Mouse (Mus musculus) left cerebral cortex, postnatal 36 days (tissue): Measurements from ENCODE around the gene Prkag2. TPM values are rescaled to one million over a fixed set of nuclear protein-coding genes. Genes with fewer than 3 reads are reported as not detected.

ENCODE experiments used
- DNase-seq, 2 experiments: peaks; one replicate each; pipeline ENCODE4 v3.0.0; 2021 to 2022; ENCODE audit warnings: low spot score in 2 of 2, mixed read lengths in 1 of 2
- intact Hi-C: fragments of 180-260 bp; cut with DNase I; formaldehyde crosslinking; loops from one replicate; pipeline ENCODE4 v1.15.1; 2025
- total RNA-seq, 2 experiments: library from RNA; stranded (reverse); gene quantifications; 2 replicates each; pipeline ENCODE4 v1.2.3; 2021

The Prkag2 gene
- 100 to 1,000 TPM in 1 of 2 experiments, 10 to 100 TPM in 1; 90.6 to 123 TPM for total RNA-seq

- DNase-seq: peak in 1 of 2 experiments; percentile 68
- intact Hi-C loops: no loop called here
Measured at GRCm38 (mm10) chr5:25100516-25101125, at the start of gene Prkag2. Gene Prkag2, minus strand, starts transcription at chr5:25100642.

DNA sequence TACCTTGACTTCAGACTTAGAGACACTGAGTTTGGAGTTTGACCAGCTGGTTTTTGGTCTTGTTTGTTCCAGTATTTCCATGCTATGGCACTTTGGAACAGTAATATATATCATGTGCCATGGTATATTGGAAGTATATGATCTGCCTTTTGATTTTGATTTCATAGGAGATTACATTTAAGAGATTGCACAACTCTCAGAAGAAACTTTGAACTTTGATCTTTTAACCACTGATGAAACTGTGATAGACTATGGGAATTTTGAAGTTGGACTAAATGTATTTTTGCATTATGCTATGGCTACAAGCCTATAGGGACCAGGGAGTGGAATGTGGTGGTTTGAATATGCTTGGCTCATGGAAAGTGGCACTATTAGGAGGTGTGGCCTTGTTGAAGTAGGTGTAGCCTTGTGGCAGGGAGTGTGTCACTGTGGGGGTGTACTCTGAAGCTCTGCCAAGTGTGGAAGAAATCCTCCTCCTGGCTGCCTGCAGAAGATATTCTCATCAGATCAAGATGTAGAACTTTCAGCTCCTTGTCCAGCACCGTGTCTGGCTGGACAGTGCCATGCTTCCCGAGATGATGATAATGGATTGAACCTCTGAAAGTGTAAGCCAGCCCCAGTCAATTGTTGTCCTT, 49.0 kb upstream of the Prkag2 start:
- intact Hi-C loops: no loop called here

GRCm38 (mm10) chr5:25146705-25147104, 46.3 kb upstream of the Prkag2 start:
- intact Hi-C loops: no loop called here
- DNase-seq: no peak

More for the DNA sequence above, 49.0 kb upstream of the Prkag2 start:
- no peak for DNase-seq

DNA sequence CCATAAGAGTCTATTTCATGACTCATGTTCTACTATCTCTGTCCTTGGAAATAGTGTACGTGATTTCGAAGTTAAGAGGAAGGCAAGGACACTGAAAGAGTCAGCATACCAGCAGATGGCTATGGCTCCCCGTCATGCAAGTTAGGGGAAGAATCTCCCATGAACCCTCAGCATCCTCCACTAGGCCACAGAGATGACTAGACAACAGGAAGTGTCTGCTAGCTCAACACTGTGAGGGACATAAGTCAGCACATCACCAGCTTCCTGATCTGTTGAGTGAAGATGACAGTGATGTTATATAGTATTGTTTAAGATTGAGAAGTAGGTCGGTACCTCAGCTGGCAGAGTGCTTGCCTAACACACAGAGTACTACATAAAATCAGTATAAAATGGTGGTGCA, 27.4 kb upstream of the Prkag2 start:
- DNase-seq: no peak
- intact Hi-C loops: no loop called here

DNA sequence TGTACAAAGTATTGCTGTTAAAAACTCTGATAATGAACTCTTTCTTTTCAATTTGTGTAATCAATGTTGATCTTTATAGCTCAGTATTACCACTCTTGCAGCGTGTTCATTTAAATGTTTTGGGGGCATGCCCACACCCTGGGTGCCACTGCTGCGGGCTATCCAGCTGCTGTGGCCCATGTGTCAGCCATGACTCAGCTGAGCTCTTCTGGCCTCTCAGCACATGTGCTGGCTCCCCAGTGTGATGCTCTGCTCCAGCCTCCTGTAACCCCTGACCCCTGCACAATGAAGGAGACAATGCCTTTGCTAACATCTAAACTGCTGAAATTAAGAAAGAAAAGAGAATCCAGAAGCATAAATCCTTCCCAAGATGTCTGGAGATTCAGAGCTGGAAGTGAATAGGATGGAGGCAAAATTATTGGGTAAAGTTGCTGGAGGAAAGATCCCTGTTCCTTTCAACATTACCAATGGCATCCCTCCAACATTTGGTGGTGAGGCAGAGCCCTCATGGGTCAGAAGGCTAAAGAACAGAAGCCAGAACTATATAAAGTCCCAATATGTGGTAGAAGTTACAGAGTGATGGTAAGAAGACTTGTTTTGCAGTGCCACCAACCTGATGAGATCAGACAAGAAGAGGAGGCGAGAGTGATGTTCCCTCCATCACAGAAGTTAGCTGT, 25.6 kb upstream of the Prkag2 start:
- intact Hi-C loops: no loop called here
- no peak for DNase-seq

GRCm38 (mm10) chr5:25122534-25122933, 22.1 kb upstream of the Prkag2 start:
- intact Hi-C loops: no loop called here
- DNase-seq: no peak

DNA sequence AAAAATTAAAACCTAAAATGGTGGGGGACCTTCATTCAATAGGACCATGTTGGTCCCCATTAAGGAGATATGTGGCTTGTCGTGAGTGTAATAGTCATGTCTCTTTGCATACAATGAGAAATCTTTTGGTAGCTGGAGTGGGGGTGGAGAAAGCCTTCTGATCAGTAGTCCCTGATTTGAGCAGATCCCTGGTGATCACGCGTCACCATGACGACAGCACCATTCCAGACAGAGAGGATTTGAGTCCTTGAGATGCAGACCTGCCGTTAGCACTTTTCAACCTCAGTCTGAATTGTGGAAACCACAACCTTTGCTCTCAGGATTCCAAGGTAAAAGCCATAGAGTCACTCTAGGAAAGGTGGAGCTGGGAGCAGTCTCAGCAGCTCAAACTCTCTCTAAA, 18.7 kb upstream of the Prkag2 start:
- DNase-seq: no peak
- intact Hi-C loops: no loop called here

- DNase-seq: peak; percentile 86 to 92
- intact Hi-C loops: loop anchor here (1.0 kb wide), 1 partner anchor 31 kb away; no protein-coding TSS in a partner anchor
Measured at GRCm38 (mm10) chr5:25115997-25116396, 15.6 kb upstream of the Prkag2 start.

DNA sequence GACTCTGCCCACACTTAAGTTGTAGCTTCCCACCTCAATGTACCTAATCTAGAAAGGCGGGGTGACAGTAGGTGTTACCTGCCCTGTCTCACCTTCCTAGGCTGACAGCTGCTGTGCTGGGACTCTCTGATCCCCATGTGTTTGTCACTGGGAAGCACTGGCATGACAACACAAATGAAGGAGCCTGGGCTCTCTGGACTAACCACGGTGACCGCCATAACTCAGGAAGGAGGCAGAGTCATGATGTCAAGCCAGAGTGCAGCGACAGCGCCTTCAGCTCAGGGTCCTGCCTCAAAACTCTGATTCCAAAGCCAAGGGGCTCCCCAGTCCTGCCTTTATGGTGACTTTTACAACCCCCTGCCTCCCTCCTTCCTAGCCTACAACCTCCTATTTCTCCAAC, 14.8 kb upstream of the Prkag2 start:
- DNase-seq: no peak

GRCm38 (mm10) chr5:25114110-25114509, 13.7 kb upstream of the Prkag2 start:
- intact Hi-C loops: no loop called here
- DNase-seq: no peak

More for the DNA sequence above, 14.8 kb upstream of the Prkag2 start:
- intact Hi-C loops: no loop called here

DNA sequence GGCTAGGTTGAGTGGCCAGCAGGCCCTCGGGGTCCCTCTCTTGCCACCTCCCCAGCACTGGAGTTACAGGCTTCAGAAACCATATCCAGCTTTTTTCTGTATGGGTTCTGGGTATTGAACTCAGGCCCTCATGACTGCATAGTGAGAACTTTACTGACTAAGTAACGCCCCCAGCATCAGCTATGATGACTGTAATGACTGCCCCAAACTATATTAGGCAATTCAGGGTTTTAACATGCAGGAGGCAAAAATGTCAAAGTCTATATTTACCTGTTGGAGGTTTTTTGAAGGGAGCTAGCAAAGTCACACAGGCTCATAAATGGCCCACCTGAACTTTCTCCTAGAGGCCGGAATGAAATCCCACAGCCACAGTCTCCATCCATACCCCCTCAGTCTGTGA, 9.9 kb upstream of the Prkag2 start:
- DNase-seq: no peak
- intact Hi-C loops: no loop called here

GRCm38 (mm10) chr5:25105748-25106147, 5.3 kb upstream of the Prkag2 start:
- no peak for DNase-seq
- intact Hi-C loops: no loop called here

DNA sequence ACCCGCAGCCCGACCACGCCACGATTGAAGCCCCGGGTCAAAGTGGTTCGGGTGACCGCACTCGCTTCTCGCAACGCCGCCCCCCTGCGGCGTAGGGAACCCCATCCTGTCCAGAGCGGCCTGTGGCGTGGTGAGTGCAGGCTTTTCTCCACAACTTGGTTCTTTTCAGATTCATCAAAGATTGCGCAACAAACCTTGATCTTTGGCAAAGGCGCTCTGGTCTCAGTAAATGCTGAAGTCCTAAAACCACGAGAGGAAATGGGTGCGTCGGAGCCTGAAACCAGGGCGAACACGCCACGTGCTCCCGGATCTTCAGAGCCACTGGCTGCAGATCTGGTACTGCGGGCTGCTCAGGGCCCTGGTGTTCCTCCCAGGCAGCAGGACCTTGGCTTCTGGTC, 683 bp upstream of the Prkag2 start:
- DNase-seq: peak; percentile 38 to 55
- intact Hi-C loops: no loop called here

- intact Hi-C loops: no loop called here
- DNase-seq: peak; percentile 52 to 55
Measured at GRCm38 (mm10) chr5:25100157-25100515, 306 bp downstream of the Prkag2 start.

DNA sequence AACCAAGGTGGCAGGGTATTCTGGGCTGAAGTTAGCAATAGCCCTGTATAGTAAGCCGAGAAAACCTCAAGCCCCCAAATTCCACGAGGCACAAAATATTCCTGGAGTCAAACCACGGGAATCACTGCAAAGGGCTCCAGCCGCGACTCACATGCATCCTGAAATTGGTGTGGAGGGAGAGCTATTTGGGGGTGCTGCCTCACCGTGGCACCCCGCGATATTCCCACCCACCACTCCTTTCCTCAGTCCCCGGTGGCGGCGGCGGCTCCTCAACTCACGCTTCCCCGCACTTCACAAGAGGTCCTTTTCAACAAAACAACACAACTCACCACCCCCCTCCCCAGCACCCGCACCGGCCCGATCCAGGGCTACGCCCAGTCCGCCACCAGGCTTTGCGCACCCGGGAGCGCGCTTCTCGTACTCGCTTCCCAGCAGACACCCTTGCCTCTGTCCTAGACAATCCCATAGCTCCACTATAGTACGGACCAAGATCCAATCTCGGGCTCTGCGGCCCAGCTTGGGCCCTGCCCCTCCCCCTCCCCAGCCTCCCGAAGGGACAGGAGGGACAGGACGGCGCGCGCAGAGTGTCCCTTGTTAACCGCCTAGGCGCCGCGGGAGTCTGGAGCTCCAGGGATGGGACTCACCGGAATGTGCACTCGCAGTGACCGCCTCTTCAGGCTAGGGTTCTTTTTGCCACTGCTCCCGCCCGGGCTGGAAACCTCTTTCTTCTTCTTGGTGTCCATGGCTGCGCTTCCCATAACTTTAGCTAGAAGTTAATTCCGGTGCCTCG, 880 bp downstream of the Prkag2 start:
- intact Hi-C loops: no loop called here
- DNase-seq: peak; percentile 67 to 71

GRCm38 (mm10) chr5:25097891-25098290, 2.6 kb downstream of the Prkag2 start:
- intact Hi-C loops: no loop called here
- DNase-seq: no peak

- DNase-seq: no peak
- intact Hi-C loops: no loop called here
Measured at GRCm38 (mm10) chr5:25096431-25096830, 4.0 kb downstream of the Prkag2 start.

DNA sequence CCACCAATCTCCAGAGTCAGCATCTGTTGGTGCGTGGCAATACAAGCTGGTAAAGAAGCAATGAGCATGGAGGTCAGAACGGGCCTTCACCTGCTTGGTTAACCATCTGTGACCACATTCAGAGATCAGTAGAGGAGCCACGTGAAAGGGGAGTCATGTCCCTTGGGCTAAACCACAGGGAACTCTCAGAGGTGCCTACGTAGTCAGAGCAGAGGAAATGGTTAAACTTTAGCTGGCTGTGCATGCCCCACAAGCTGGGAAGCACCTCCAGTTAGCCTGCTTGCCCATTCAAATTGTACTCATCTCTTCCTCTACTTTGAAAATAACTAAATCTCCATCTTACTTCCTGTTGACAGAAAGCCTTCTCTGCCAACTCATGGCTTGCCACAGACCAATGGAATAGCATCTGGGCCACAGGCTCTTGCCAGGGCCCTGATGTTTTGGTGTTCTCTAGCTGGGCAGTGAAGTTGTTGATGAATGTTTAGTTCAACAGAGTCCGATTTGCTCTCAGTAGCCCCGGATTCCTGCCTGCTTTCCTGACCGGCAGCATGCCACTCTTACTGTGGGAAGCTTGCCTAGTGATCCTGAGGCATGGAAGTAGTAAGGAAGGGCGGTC, 7.7 kb downstream of the Prkag2 start:
- no peak for DNase-seq
- intact Hi-C loops: no loop called here

- peak; percentile 37 to 62 for DNase-seq
- intact Hi-C loops: no loop called here
Measured at GRCm38 (mm10) chr5:25089258-25089972, 11.0 kb downstream of the Prkag2 start.
